Mouse (Mus musculus): ENCODE data around the gene Stoml2. TPM values are rescaled to one million over a fixed set of nuclear protein-coding genes. Genes with fewer than 3 reads are reported as not detected.
A peak's percentile ranks its signal among the peaks of the same experiment; 100 is the strongest.
"Not testable (repeated sequence)": the region's sequence is repeated elsewhere in the genome, so short reads cannot be mapped to it uniquely, and the experiment has no call there.

Stoml2 gene
- total RNA-seq, 2 experiments from 2014 or later = 97.8 to 99.2 TPM

GRCm38 (mm10) chr4:43010161-43011038 lies 21.1 kb downstream of the Stoml2 start, which contains the start of gene Fancg:
Gene Fancg (minus strand): TSS chr4:43010506.
- intact Hi-C loops (cut with DNase I) = no loop called here
- DNase-seq = peak; percentile 80 to 82

GRCm38 (mm10) chr4:43005765-43006164 lies 25.7 kb downstream of the Stoml2 start:
- peak in 1 of 2 experiments; percentile 42 for DNase-seq
- intact Hi-C loops (cut with DNase I) = loop anchor here (1.0 kb wide), 1 partner anchor 20 kb away; the partner anchor contains the start of gene Pigo

- intact Hi-C loops (cut with DNase I) = loop anchor here (1.0 kb wide), 1 partner anchor 20 kb away; the partner anchor contains the start of gene Pigo
These were observed 26.6 kb downstream of the Stoml2 start for GRCm38 (mm10) chr4:43004951-43005350.

GRCm38 (mm10) chr4:43002756-43003439 lies 28.6 kb downstream of the Stoml2 start:
- no peak for DNase-seq

More at GRCm38 (mm10) chr4:43004951-43005350, 26.6 kb downstream of the Stoml2 start:
- no peak for DNase-seq

GRCm38 (mm10) chr4:43001272-43001671 lies 30.2 kb downstream of the Stoml2 start:
- intact Hi-C loops (cut with DNase I) = no loop called here

More at GRCm38 (mm10) chr4:43002756-43003439, 28.6 kb downstream of the Stoml2 start:
- intact Hi-C loops (cut with DNase I) = no loop called here

GRCm38 (mm10) chr4:43000141-43000986 lies 31.1 kb downstream of the Stoml2 start, which contains the start of gene Vcp:
Gene Vcp (minus strand): TSS chr4:43000507.
- peak; percentile 98 for DNase-seq

More at GRCm38 (mm10) chr4:43001272-43001671, 30.2 kb downstream of the Stoml2 start:
- DNase-seq = no peak

GRCm38 (mm10) chr4:42999451-43000140 lies 31.9 kb downstream of the Stoml2 start:
- DNase-seq = peak; percentile 77 to 79
- intact Hi-C loops (cut with DNase I) = no loop called here

More at GRCm38 (mm10) chr4:43000141-43000986, 31.1 kb downstream of the Stoml2 start, which contains the start of gene Vcp:
- intact Hi-C loops (cut with DNase I) = not testable (repeated sequence)

- no peak for DNase-seq
- intact Hi-C loops (cut with DNase I) = no loop called here
These were observed 33.5 kb downstream of the Stoml2 start for GRCm38 (mm10) chr4:42998022-42998421.

GRCm38 (mm10) chr4:42988296-42988695 lies 43.2 kb downstream of the Stoml2 start:
- intact Hi-C loops (cut with DNase I) = no loop called here
- no peak for DNase-seq

GRCm38 (mm10) chr4:42980467-42980866 lies 51.0 kb downstream of the Stoml2 start:
- intact Hi-C loops (cut with DNase I); DNase-seq: not testable (repeated sequence)

- intact Hi-C loops (cut with DNase I) = no loop called here
- no peak for DNase-seq
These were observed 53.4 kb downstream of the Stoml2 start for GRCm38 (mm10) chr4:42978062-42978461.

Other genes starting within 250 kb of the Stoml2 start
- not detected for gene Fam205a1, start 177.8 kb downstream of the Stoml2 start, total RNA-seq (2021)
- gene Gm12394, start 174.9 kb downstream of the Stoml2 start, total RNA-seq (2021) = not detected
- gene Fam205c, start 157.5 kb downstream of the Stoml2 start, total RNA-seq (2021) = 1 to 10 TPM; 4.0 to 4.1 TPM
- 1 to 10 TPM; 6.0 to 8.4 TPM for gene Phf24, start 115.0 kb downstream of the Stoml2 start, total RNA-seq (2021)
- gene Dnajb5, start 81.9 kb downstream of the Stoml2 start, total RNA-seq (2021) = 10 to 100 TPM; 68.7 to 78.0 TPM
- not detected for gene 1700022I11Rik, start 62.1 kb downstream of the Stoml2 start, total RNA-seq (2021)
- gene Vcp, start 31.2 kb downstream of the Stoml2 start, total RNA-seq (2021) = 100 to 1,000 TPM; 285 to 286 TPM
- gene Fancg, start 21.2 kb downstream of the Stoml2 start, total RNA-seq (2021) = 1 to 10 TPM; 4.7 to 4.8 TPM
- gene Pigo, start 5.9 kb downstream of the Stoml2 start, total RNA-seq (2021) = 10 to 100 TPM; 22.1 to 24.5 TPM
- 10 to 100 TPM; 33.7 to 33.8 TPM for gene Fam214b, start 14.5 kb upstream of the Stoml2 start, total RNA-seq (2021)
- 10 to 100 TPM; 20.3 to 25.2 TPM for gene Unc13b, start 27.2 kb upstream of the Stoml2 start, total RNA-seq (2021)
- under 1 TPM in 1 of 2 experiments, not detected in 1; 0.10 TPM for gene Atp8b5, start 235.4 kb upstream of the Stoml2 start, total RNA-seq (2021)

All from heart, postnatal 14 days (tissue).